Mouse (Mus musculus): ENCODE measurements around the gene Hist1h4c.

- TF ChIP-seq CTCF (IDR thresholded peaks at IDR 0.05; ENCODE audit: low read depth, low read length) (no peak), TAL1 (conservative IDR thresholded peaks at IDR 0.05; ENCODE audit: low read depth, low read length) (no peak), GATA2 (IDR thresholded peaks at IDR 0.05; ENCODE audit: borderline replicate concordance, low read depth, low read length) (no peak), POLR2AphosphoS5 (IDR thresholded peaks at IDR 0.05; ENCODE audit: insufficient replicate concordance, low read depth, low read length) (no peak), GATA1 (IDR thresholded peaks at IDR 0.05; ENCODE audit: borderline replicate concordance, low read length) (no peak)
Observed at GRCm38 (mm10) chr13:23705751-23706356, 7.6 kb upstream of the Hist1h4c start.
